In the genomic region with DNA sequence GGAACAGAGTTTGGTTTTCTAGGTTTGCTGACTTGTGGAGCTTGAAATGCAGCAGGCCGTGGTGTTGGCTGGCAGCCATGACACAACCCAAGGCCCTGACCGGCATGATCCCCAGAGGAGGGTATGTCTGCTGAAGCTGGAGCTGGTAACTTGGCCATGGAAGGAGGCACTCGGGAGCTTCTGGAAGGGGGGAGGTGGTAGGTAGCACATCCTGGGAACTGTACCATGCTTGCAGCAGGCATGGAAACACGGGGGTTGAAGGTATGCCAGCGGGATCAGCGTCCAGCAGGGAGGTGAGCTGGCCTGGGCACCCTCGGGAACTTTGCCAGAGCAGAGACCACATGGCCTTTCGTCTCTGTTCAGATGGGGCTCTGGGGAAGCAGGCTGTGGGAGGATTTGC, we compare ENCODE assay signal across 16 mouse cellular contexts. TPM values are rescaled to one million over a fixed set of nuclear protein-coding genes. Genes with fewer than 3 reads are reported as not detected.
DNase-seq lines count a peak whose midpoint lies in the region; ATAC-seq and TF ChIP-seq lines count a peak whose summit lies in the region.
"Had no signal": no experiment of that assay in that cellular context is flagged by ENCODE, and none has a peak within 500 bp of the region (broad histone marks: within the 10 kb centered on the region; RNA-seq: fewer than 3 reads in every experiment).

No protein-coding gene starts in this region.

- 74% methylated on average over 8 of the region's 8 CpGs for WGBS in kidney, embryonic 16.5 days
- WGBS in forebrain, postnatal 0 days, result 76% methylated on average over 8 of the region's 8 CpGs

- H3K4me1 ChIP-seq in kidney, embryonic 16.5 days (ENCODE audit: insufficient read depth, low read length), result no peaks in the 10 kb centered on the region
- H3K4me1 ChIP-seq in forebrain, postnatal 0 days (ENCODE audit: insufficient read depth), result no peaks in the 10 kb centered on the region
- H3K4me1 ChIP-seq: megakaryocyte, embryonic 14.5 days; stomach, embryonic 15.5 days had no signal

- H3K4me3 ChIP-seq in kidney, embryonic 16.5 days (ENCODE audit: low read length), result no peak overlapping the region
- no peak overlapping the region for H3K4me3 ChIP-seq in forebrain, postnatal 0 days (ENCODE audit: low read depth, low read length)
- H3K4me3 ChIP-seq: forebrain, embryonic 13.5 days; gastrocnemius, adult 2 months; left cerebral cortex, adult 2 months; megakaryocyte, embryonic 14.5 days; stomach, embryonic 15.5 days had no signal

- peak; percentile 65 for DNase-seq in kidney, adult 18-20 months
- peak; percentile 25 to 32 for DNase-seq in adrenal gland, postnatal 36 days
- peak; percentile 59 to 76 for DNase-seq in heart, postnatal 10 days
- peak; percentile 7 for DNase-seq in ovary, postnatal 14 days (ENCODE audit: low spot score)
- DNase-seq in spleen, postnatal 36 days (ENCODE audit: low spot score in 2 of 2), result no peak
- no peak for DNase-seq in forebrain, postnatal 0 days
- DNase-seq: cerebellum, adult 9-10 months; gastrocnemius, adult 2 months; liver; thymus, postnatal 4 days had no signal

- H3K27ac ChIP-seq in kidney, embryonic 16.5 days (ENCODE audit: low read length), result no peak overlapping the region
- H3K27ac ChIP-seq in forebrain, postnatal 0 days (ENCODE audit: low read depth, low read length), result no peak overlapping the region
- H3K27ac ChIP-seq: forebrain, embryonic 13.5 days; gastrocnemius, adult 2 months; hindbrain, embryonic 14.5 days; left cerebral cortex, adult 2 months; stomach, embryonic 15.5 days had no signal

- H3K9ac ChIP-seq in kidney, embryonic 16.5 days (replicated peaks; ENCODE audit: low read length), result no peak overlapping the region
- no peak overlapping the region for H3K9ac ChIP-seq in forebrain, postnatal 0 days
- H3K9ac ChIP-seq: forebrain, embryonic 13.5 days; hindbrain, embryonic 14.5 days; stomach, embryonic 15.5 days had no signal

- intact Hi-C loops in heart, postnatal 10 days (cut with DNase I), result no loop called here

- no peak for ATAC-seq in kidney, embryonic 16.5 days (ENCODE audit: low FRiP score, low TSS enrichment)
- ATAC-seq in forebrain, postnatal 0 days, result no peak
- ATAC-seq: forebrain, embryonic 13.5 days had no signal

- H3K36me3 ChIP-seq in kidney, embryonic 16.5 days (ENCODE audit: insufficient read depth, low read length), result no peaks in the 10 kb centered on the region
- H3K36me3 ChIP-seq in forebrain, postnatal 0 days (ENCODE audit: insufficient read depth), result no peaks in the 10 kb centered on the region
- H3K36me3 ChIP-seq: stomach, embryonic 15.5 days had no signal

- H3K4me2 ChIP-seq in kidney, embryonic 16.5 days (replicated peaks; ENCODE audit: low read depth, low read length), result no peak overlapping the region
- no peak overlapping the region for H3K4me2 ChIP-seq in forebrain, postnatal 0 days (ENCODE audit: low read depth)
- H3K4me2 ChIP-seq: forebrain, embryonic 13.5 days; hindbrain, embryonic 14.5 days; stomach, embryonic 15.5 days had no signal

- no peak for TF ChIP-seq CTCF in forebrain, postnatal 0 days (IDR thresholded peaks at IDR 0.05; ENCODE audit: low read depth)

- no peaks in the 10 kb centered on the region for H3K27me3 ChIP-seq in kidney, embryonic 16.5 days (ENCODE audit: insufficient read depth, low read length)
- H3K27me3 ChIP-seq in forebrain, postnatal 0 days (ENCODE audit: insufficient read depth, low read length), result no peaks in the 10 kb centered on the region
- H3K27me3 ChIP-seq: forebrain, embryonic 13.5 days; stomach, embryonic 15.5 days had no signal

- H3K9me3 ChIP-seq in kidney, embryonic 16.5 days (ENCODE audit: low read length), result peaks cover 5% of the 10 kb centered on the region; the same call in 1 of the 2 replicates
- no peaks in the 10 kb centered on the region for H3K9me3 ChIP-seq in forebrain, postnatal 0 days (ENCODE audit: low read length)
- H3K9me3 ChIP-seq: stomach, embryonic 15.5 days had no signal

RNA-seq across cellular contexts. Expression of a gene that starts 55.5 kb away (rescaled TPM):
- polyA plus RNA-seq in kidney, embryonic 16.5 days (2015; fragmentation: Nextera tagmentation; extraction: Ambion mirVana), result 0.13 and 0.25 TPM in 2 replicates
- under 1 TPM; 0.10 TPM for total RNA-seq in adrenal gland, postnatal 36 days (2021)
- total RNA-seq in heart, postnatal 10 days (2021), result 100 to 1,000 TPM; 124 to 128 TPM
- total RNA-seq in forebrain, postnatal 0 days (2014; rRNA removed), result 3.4 and 8.2 TPM in 2 replicates
- polyA plus RNA-seq in forebrain, postnatal 0 days (2015; fragmentation: Nextera tagmentation; extraction: Ambion mirVana), result 0.40 and 0.77 TPM in 2 replicates

Comparison
In these comparisons a context has a peak if more than half of its experiments do, and no peak if none do; other contexts are left out.
1. DNase-seq: peak in kidney, adult 18-20 months (single experiment), adrenal gland, postnatal 36 days (2 of 2), heart, postnatal 10 days (2 of 2) and ovary, postnatal 14 days (single experiment); none in spleen, postnatal 36 days (0 of 2) and forebrain, postnatal 0 days (single experiment).
2. RNA of a gene that starts 55.5 kb away (total RNA-seq): 124 to 128 TPM in heart, postnatal 10 days; 3.4 to 8.2 TPM in forebrain, postnatal 0 days and 0.10 TPM in adrenal gland, postnatal 36 days; every median in the first group is over 10 times any median in the second.